Mouse (Mus musculus) intestine, embryonic 14.5 days (tissue): ENCODE data around the gene Rnf217. TPM values are rescaled to one million over a fixed set of nuclear protein-coding genes. Genes with fewer than 3 reads are reported as not detected.

ENCODE experiments used
- ATAC-seq: fragments of 200-750 bp; cut with Nextera tagmentation; replicated peaks from 2 replicates; pipeline ENCODE4 v1.8.0; 2017; ENCODE audit warnings: low read depth, moderate number of reproducible peaks, moderate TSS enrichment, moderate library complexity; ENCODE audit not compliant: low FRiP score, low TSS enrichment
- DNase-seq: peaks from one replicate; pipeline ENCODE4 v3.0.0-alpha.2; 2018; ENCODE audit warnings: low spot score
- H3K27ac ChIP-seq: fragments of 300-500 bp; sonication (generic); 2 replicates; pipeline ENCODE4 v1.5.1; 2014; ENCODE audit warnings: low read depth, mild to moderate bottlenecking, control low read depth
- H3K27me3 ChIP-seq: fragments of 300-500 bp; sonication (generic); replicated peaks from 2 replicates; pipeline ENCODE4 v1.6.1; 2014; ENCODE audit warnings: low read length, control low read depth; ENCODE audit not compliant: control insufficient read depth, insufficient read depth
- H3K36me3 ChIP-seq: fragments of 300-500 bp; sonication (generic); 2 replicates; pipeline ENCODE4 v1.6.1; 2014; ENCODE audit warnings: low read length, control low read depth; ENCODE audit not compliant: control insufficient read depth, insufficient read depth
- H3K4me1 ChIP-seq: fragments of 300-500 bp; sonication (generic); replicated peaks from 2 replicates; pipeline ENCODE4 v1.6.1; 2014; ENCODE audit warnings: low read length, control low read depth, mixed read lengths; ENCODE audit not compliant: control insufficient read depth, insufficient read depth
- H3K4me2 ChIP-seq: fragments of 300-500 bp; sonication (generic); 2 replicates; pipeline ENCODE4 v1.6.1; 2014; ENCODE audit warnings: low read length
- H3K4me3 ChIP-seq: fragments of 300-500 bp; sonication (generic); 2 replicates; pipeline ENCODE4 v1.5.1; 2014; ENCODE audit warnings: low read depth, low read length, control low read depth, mixed read lengths
- H3K9ac ChIP-seq: fragments of 300-500 bp; sonication (generic); 2 replicates; pipeline ENCODE4 v1.6.1; 2014; ENCODE audit warnings: mild to moderate bottlenecking, low read length
- H3K9me3 ChIP-seq: fragments of 300-500 bp; sonication (generic); 2 replicates; pipeline ENCODE4 v1.6.1; 2016; ENCODE audit warnings: low read length, control low read depth; ENCODE audit not compliant: control insufficient read depth
- WGBS: fragments of 180-500 bp; shearing (Covaris S2); extraction: QIAGEN DNeasy Blood & Tissue Kit; methylation state at CpG from one replicate; pipeline ENCODE4 v1.1.7; 2014; 5-methylcytosine and 5-hydroxymethylcytosine counted together
- polyA plus RNA-seq: library from polyadenylated mRNA; unstranded; fragments of >200 nt; fragmentation: Nextera tagmentation; extraction: Ambion mirVana; gene quantifications from 2 replicates; pipeline ENCODE4 v1.2.1, GENCODE M21; 2014

Gene Rnf217
- 3.0 and 3.5 TPM in 2 replicates for polyA plus RNA-seq

DNA sequence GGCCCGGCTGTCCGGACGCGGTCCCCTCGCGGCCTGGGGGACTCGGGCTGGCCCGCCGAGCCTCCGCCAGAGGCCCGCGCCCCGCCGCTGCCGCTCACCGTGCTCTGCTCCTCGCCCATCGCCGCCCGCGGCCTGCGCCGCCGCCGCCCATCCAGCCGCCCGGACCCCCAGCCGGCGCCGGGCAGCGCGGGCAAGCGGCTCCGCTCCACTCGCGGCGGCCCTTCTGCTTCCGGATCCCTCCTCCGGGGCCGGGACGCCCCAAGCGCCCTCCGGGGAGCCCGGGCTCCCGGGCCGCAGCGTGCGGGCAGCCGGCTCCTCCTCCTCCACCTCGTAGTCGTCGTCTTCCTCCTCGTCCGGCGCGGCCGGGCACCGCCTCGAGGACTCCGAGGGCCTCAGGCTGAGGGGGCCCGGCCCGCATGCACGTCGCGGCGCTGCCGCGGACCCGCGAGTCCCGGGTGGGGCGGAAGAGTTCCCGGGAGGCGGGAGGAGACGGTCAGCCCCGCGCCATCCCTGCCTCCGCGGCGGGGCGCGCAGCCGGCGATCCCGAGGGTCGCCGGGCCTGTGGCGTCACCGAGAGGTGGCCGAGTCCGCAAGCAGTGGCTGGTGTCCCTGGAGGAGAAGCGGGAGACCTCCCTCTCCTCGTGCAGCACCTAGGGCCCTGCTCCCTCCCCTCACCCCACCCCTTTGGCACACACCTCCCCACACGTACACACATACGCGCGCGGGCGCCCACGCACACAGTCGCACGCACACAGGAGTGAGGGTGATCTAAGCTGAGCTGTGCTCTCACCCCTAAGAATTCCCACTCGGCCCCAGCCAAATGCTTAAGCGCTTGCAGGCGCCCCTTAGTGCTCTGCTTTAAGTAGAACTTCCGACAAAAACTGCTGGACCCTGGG lies at the start of gene Rnf217:
Gene Rnf217, minus strand, starts transcription at position 119 of the 896 bp plus-strand sequence.
- peaks cover 19% of the 10 kb centered on the region for H3K4me1 ChIP-seq
- ATAC-seq = peak; percentile 93
- H3K27ac ChIP-seq = peak within 1 kb of the TSS; percentile 90
- no peaks in the 10 kb centered on the region for H3K36me3 ChIP-seq
- WGBS = under 1% methylated on average over 86 of the region's 106 CpGs
- H3K27me3 ChIP-seq = no peaks in the 10 kb centered on the region
- peak; percentile 91 for DNase-seq
- no peaks in the 10 kb centered on the region for H3K9me3 ChIP-seq
- H3K9ac ChIP-seq = peak within 1 kb of the TSS; percentile 88
- peak within 1 kb of the TSS; percentile 79 for H3K4me2 ChIP-seq
- peak within 1 kb of the TSS; percentile 74 for H3K4me3 ChIP-seq

GRCm38 (mm10) chr10:31647270-31647669 lies 38.3 kb upstream of the Rnf217 start:
- H3K4me1 ChIP-seq = no peaks in the 10 kb centered on the region
- H3K36me3 ChIP-seq = no peaks in the 10 kb centered on the region
- WGBS = 74% methylated on average over 3 of the region's 3 CpGs
- H3K27ac ChIP-seq = no peak overlapping the region
- H3K27me3 ChIP-seq = no peaks in the 10 kb centered on the region
- ATAC-seq (no peak), DNase-seq (no peak)
- H3K9me3 ChIP-seq = no peaks in the 10 kb centered on the region
- no peak overlapping the region for H3K4me2 ChIP-seq
- no peak overlapping the region for H3K9ac ChIP-seq
- no peak overlapping the region for H3K4me3 ChIP-seq

DNA sequence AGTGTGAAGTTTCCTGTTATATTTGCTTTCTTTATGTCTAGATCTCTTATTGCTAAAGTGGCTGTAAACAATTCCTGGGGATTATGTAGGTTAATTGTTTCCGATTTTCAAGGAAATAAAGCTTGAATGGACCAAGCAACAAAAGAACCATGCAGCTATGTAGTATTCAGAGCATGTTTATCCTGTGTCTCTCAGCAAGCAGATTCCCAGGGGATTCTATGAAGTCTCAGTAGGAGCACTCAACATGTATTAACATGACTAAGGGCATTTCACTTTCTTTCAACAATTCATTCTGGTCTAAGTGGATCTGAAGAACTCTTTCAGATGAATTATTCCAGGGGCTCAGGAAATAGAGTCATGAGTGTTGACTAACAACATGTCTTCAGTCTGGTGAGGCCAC lies 37.1 kb upstream of the Rnf217 start:
- Histone ChIP-seq H3K9me3 (no peaks in the 10 kb centered on the region), H3K4me2 (no peak overlapping the region), H3K36me3 (no peaks in the 10 kb centered on the region), H3K4me3 (no peak overlapping the region), H3K27me3 (no peaks in the 10 kb centered on the region), H3K4me1 (no peaks in the 10 kb centered on the region), H3K27ac (no peak overlapping the region), H3K9ac (no peak overlapping the region)
- DNase-seq (no peak), ATAC-seq (no peak)
- 72% methylated on average over 1 of the region's 1 CpGs for WGBS

GRCm38 (mm10) chr10:31635098-31635497 lies 26.1 kb upstream of the Rnf217 start:
- WGBS = 84% methylated on average over 3 of the region's 3 CpGs
- ATAC-seq = no peak
- H3K9me3 ChIP-seq = no peaks in the 10 kb centered on the region

DNA sequence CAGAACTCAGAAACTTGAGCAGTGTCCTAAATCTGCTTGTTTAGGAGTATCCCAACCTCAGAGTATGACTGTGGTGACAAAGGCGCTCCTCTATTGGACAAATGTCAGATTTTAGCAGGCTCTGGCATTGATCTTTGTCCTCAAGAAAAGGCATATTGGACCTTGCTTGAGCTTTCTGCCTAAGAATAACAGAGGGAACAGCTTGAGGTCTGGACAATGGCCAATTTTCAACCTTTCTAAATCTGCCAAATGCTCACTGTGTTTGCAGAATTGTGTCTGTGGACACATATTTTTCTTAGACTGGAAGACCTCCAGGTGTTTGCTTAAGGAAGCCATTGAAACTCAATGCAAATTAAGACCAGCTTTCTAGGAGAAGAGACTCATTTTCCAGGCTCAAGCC lies 23.0 kb upstream of the Rnf217 start:
- no peak for DNase-seq
- 81% methylated on average over 1 of the region's 1 CpGs for WGBS

More at GRCm38 (mm10) chr10:31635098-31635497, 26.1 kb upstream of the Rnf217 start:
- Histone ChIP-seq H3K27ac (no peak overlapping the region), H3K4me1 (no peaks in the 10 kb centered on the region; the same call in 1 of the 2 replicates), H3K9ac (no peak overlapping the region), H3K4me2 (no peak overlapping the region), H3K27me3 (no peaks in the 10 kb centered on the region), H3K36me3 (no peaks in the 10 kb centered on the region), H3K4me3 (no peak overlapping the region)
- no peak for DNase-seq

DNA sequence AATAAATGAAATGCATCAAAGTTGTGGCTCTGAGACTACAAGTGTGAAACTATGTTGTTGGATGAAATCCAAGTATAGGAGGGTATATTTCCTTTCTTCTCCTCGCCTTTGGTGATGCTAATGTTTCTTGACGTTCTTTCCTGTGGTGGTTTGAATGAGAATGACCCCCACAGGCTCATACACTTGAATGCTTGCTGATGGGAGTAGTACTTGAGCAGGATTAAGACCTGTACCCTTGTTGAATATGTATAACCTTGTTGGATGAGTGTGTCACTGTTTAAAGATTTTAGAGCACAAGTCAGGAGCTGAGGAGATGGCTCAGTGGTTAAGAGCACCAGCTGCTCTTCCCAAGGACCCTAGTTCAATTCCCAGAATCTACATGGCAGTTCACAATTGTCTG lies 6.4 kb upstream of the Rnf217 start:
- WGBS = 78% methylated on average over 2 of the region's 2 CpGs
- no peaks in the 10 kb centered on the region for H3K9me3 ChIP-seq
- H3K27ac ChIP-seq = no peak overlapping the region
- H3K9ac ChIP-seq = no peak overlapping the region
- H3K4me1 ChIP-seq = no peaks in the 10 kb centered on the region
- DNase-seq = no peak
- no peak for ATAC-seq
- H3K4me2 ChIP-seq = no peak overlapping the region
- no peaks in the 10 kb centered on the region for H3K36me3 ChIP-seq
- H3K4me3 ChIP-seq = no peak overlapping the region
- no peaks in the 10 kb centered on the region for H3K27me3 ChIP-seq

More for the DNA sequence above, 23.0 kb upstream of the Rnf217 start:
- H3K36me3 ChIP-seq = no peaks in the 10 kb centered on the region
- H3K4me2 ChIP-seq = no peak overlapping the region
- no peaks in the 10 kb centered on the region; the same call in 1 of the 2 replicates for H3K4me1 ChIP-seq
- no peaks in the 10 kb centered on the region for H3K27me3 ChIP-seq
- no peak overlapping the region for H3K27ac ChIP-seq
- no peak overlapping the region for H3K4me3 ChIP-seq
- no peak overlapping the region for H3K9ac ChIP-seq
- H3K9me3 ChIP-seq = no peaks in the 10 kb centered on the region
- ATAC-seq = no peak

GRCm38 (mm10) chr10:31614111-31614510 lies 5.1 kb upstream of the Rnf217 start:
- Histone ChIP-seq H3K36me3 (no peaks in the 10 kb centered on the region), H3K4me2 (no peak overlapping the region), H3K4me3 (no peak overlapping the region), H3K4me1 (no peaks in the 10 kb centered on the region), H3K9me3 (no peaks in the 10 kb centered on the region), H3K9ac (no peak overlapping the region), H3K27me3 (no peaks in the 10 kb centered on the region), H3K27ac (no peak overlapping the region)
- DNase-seq (no peak), ATAC-seq (no peak)
- WGBS = 73% methylated on average over 1 of the region's 1 CpGs

DNA sequence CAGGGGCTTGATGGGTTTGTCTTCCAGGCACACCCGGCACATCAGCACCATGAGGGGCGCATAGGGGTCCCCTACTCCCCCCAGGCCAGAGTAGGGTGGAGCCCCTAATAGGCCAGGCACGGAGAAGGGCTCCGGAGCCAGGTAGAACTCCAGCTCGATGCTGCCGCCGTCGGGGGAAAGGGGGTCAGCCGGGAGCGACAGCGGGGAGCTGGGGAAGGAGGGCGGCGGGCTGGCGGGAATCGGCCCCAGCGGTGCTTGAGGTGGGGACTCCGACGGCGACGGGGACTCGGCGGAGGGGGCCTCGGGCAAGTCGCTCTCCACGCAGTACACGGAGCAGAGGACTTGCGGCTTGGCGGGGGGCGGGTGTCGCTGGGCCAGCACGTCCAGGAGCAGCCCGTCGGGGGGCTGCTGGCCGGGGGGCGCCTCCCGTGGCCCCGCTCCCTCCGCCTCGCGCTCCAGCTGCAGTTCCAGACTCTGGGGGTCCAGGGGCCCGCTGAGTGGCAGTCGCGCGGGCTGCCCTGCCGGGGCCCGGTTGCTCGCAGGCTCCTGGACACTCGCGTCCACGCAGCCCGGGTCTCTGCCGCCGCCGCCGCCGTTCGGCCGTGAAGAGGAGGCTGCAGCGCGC lies 431 bp downstream of the Rnf217 start:
- WGBS = 1% methylated on average over 43 of the region's 60 CpGs
- Histone ChIP-seq H3K27ac (peak overlapping the region; percentile 90), H3K9ac (peak overlapping the region; percentile 88), H3K9me3 (no peaks in the 10 kb centered on the region), H3K4me2 (peak overlapping the region; percentile 79), H3K27me3 (no peaks in the 10 kb centered on the region), H3K4me3 (peak overlapping the region; percentile 74), H3K4me1 (peaks cover 19% of the 10 kb centered on the region), H3K36me3 (no peaks in the 10 kb centered on the region)
- DNase-seq (peak; percentile 76), ATAC-seq (peak; percentile 38)
